Mouse (Mus musculus) lung, postnatal 0 days (tissue): Measurements from ENCODE around the gene Mb21d2.

Experiments used
- CTCF ChIP-seq: IDR thresholded peaks from 2 replicates; pipeline ENCODE4 v1.5.1; 2016; ENCODE audit warnings: antibody characterized with exemption, mild to moderate bottlenecking
- EP300 ChIP-seq: IDR thresholded peaks from 2 replicates; pipeline ENCODE4 v1.6.1; 2016; ENCODE audit warnings: antibody characterized with exemption, mild to moderate bottlenecking, control low read depth

DNA sequence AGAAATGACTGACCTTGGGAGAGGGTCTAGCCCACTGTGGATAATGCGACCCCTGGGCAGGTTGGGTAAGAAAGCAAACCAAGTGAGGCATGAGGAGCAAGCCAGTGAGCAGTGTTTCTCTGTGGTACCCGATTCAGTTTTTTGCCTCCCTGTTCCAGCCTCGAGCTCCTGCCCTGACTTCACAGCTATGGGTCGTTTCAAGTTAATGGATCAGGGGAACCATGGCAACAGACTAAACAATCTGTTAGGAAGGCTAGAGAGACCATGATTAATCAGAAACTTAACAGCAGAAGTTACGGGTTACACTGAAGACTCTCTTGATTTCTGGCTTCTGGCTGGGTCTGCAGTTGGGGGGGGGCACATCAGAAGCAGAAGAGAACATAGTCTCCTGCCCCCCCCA is 36.2 kb downstream of the Mb21d2 start:
- TF ChIP-seq CTCF, result no peak
- TF ChIP-seq EP300, result no peak
